8 mouse cellular contexts compared by ENCODE assay signal in genomic region chr13:92736516-92737300, GRCm38 (mm10). TPM values are rescaled to one million over a fixed set of nuclear protein-coding genes. Genes with fewer than 3 reads are reported as not detected.
DNase-seq lines count a peak whose midpoint lies in the region; ATAC-seq and TF ChIP-seq lines count a peak whose summit lies in the region.

No protein-coding gene starts in this region.

- H3K36me3 ChIP-seq in spleen, adult 2 months (ENCODE audit: control insufficient read depth, insufficient read depth, low read length), result no peaks in the 10 kb centered on the region
- no peaks in the 10 kb centered on the region for H3K36me3 ChIP-seq in midbrain, embryonic 11.5 days (ENCODE audit: control insufficient read depth, insufficient read depth, low read length)

- no peak overlapping the region for H3K4me2 ChIP-seq in midbrain, embryonic 11.5 days

- no peak overlapping the region for H3K4me3 ChIP-seq in spleen, adult 2 months (ENCODE audit: extremely low read depth, insufficient read depth, insufficient read length)
- no peak overlapping the region for H3K4me3 ChIP-seq in midbrain, embryonic 11.5 days (ENCODE audit: low read depth, low read length)

- no peak overlapping the region for H3K9ac ChIP-seq in midbrain, embryonic 11.5 days (ENCODE audit: low read length)

- H3K27ac ChIP-seq in spleen, adult 2 months (ENCODE audit: insufficient read depth, low read length), result peak overlapping the region; percentile 35; the same call in 1 of the 2 replicates
- no peak overlapping the region for H3K27ac ChIP-seq in midbrain, embryonic 11.5 days (ENCODE audit: low read depth, low read length)

- WGBS in spleen, adult 2 months, result 40% methylated on average over 11 of the region's 11 CpGs
- WGBS in midbrain, embryonic 11.5 days, result 53% methylated on average over 11 of the region's 11 CpGs

- H3K4me1 ChIP-seq in spleen, adult 2 months (ENCODE audit: control insufficient read depth, insufficient read depth, insufficient read length), result peaks cover 12% of the 10 kb centered on the region; the same call in 1 of the 2 replicates
- 0 out of 2 replicates have a peak, but pooled peaks cover 3% of the 10 kb centered on the region for H3K4me1 ChIP-seq in midbrain, embryonic 11.5 days (ENCODE audit: control insufficient read depth, insufficient read depth, low read length)

- peak; percentile 30; the same call in 1 of the 2 replicates for ATAC-seq in midbrain, embryonic 11.5 days (ENCODE audit: low FRiP score)

- TF ChIP-seq CTCF in spleen, adult 2 months (IDR thresholded peaks at IDR 0.05; ENCODE audit: extremely low read depth, insufficient read depth, insufficient read length, insufficient replicate concordance), result no peak

- no peaks in the 10 kb centered on the region for H3K27me3 ChIP-seq in spleen, adult 2 months (ENCODE audit: control insufficient read depth, insufficient read depth, low read length)
- H3K27me3 ChIP-seq in midbrain, embryonic 11.5 days (ENCODE audit: control insufficient read depth, insufficient read depth, low read length), result no peaks in the 10 kb centered on the region; the same call in 1 of the 2 replicates

- no peak for TF ChIP-seq POLR2A in spleen, adult 2 months (IDR thresholded peaks at IDR 0.05; ENCODE audit: low read depth, low read length)

- H3K9me3 ChIP-seq in midbrain, embryonic 11.5 days (ENCODE audit: control insufficient read depth, low read length), result no peaks in the 10 kb centered on the region

- DNase-seq in adrenal gland, adult (ENCODE audit: inconsistent age in 2 of 2, low spot score in 1 of 2), result peak; percentile 45 to 63
- DNase-seq in adrenal gland, adult 8-10 months, result no peak
- no peak for DNase-seq in spleen, adult 2 months (ENCODE audit: low read depth in 1 of 2, low spot score in 2 of 2)
- DNase-seq in spleen, postnatal 4 days (ENCODE audit: low spot score in 2 of 2), result no peak
- DNase-seq in midbrain, embryonic 11.5 days (ENCODE audit: low spot score, missing footprints), result peak; percentile 79
- no peak for DNase-seq in c-Kit-positive CD71-positive TER-119-positive erythroid progenitor cells, embryonic 14.5 days (ENCODE audit: low spot score)
- no peak for DNase-seq in frontal cortex, postnatal 14 days (ENCODE audit: low spot score in 2 of 2)
- DNase-seq in adipocyte (ENCODE audit: low spot score), result no peak

RNA-seq across cellular contexts. Expression of gene Thbs4, which starts 57.9 kb away (rescaled TPM):
- 1 to 10 TPM; 2.5 to 4.6 (median 3.3) TPM for total RNA-seq in adrenal gland, adult 8-10 months (2022)
- polyA plus RNA-seq in spleen, adult 2 months (2012; rRNA removed), result 3.3 and 3.4 TPM in 2 replicates
- polyA plus RNA-seq in midbrain, embryonic 11.5 days (2014; fragmentation: Nextera tagmentation; extraction: Ambion mirVana), result 1.6 and 1.8 TPM in 2 replicates

Comparison
In these comparisons a context has a peak if more than half of its experiments do, and no peak if none do; other contexts are left out.
1. DNase-seq: peak in adrenal gland, adult (2 of 2) and midbrain, embryonic 11.5 days (single experiment); none in adrenal gland, adult 8-10 months (single experiment), spleen, adult 2 months (0 of 2), spleen, postnatal 4 days (0 of 2), c-Kit-positive CD71-positive TER-119-positive erythroid progenitor cells, embryonic 14.5 days (single experiment), frontal cortex, postnatal 14 days (0 of 2) and adipocyte (single experiment).